ENCODE assay signal across 10 mouse cellular contexts in genomic region chr11:46016061-46016460, GRCm38 (mm10). TPM values are rescaled to one million over a fixed set of nuclear protein-coding genes. Genes with fewer than 3 reads are reported as not detected.
DNase-seq lines count a peak whose midpoint lies in the region; ATAC-seq lines count a peak whose summit lies in the region.
"Had no signal": no experiment of that assay in that cellular context is flagged by ENCODE, and none has a peak within 500 bp of the region (broad histone marks: within the 10 kb centered on the region; RNA-seq: fewer than 3 reads in every experiment).

No protein-coding gene starts in this region.

- no peak overlapping the region for H3K4me2 ChIP-seq in midbrain, embryonic 15.5 days
- H3K4me2 ChIP-seq: neural tube, embryonic 12.5 days had no signal

- H3K4me3 ChIP-seq in midbrain, embryonic 15.5 days: no peak overlapping the region
- H3K4me3 ChIP-seq: erythroblast, embryonic 14.5 days; neural tube, embryonic 12.5 days had no signal

- no peaks in the 10 kb centered on the region for H3K36me3 ChIP-seq in midbrain, embryonic 15.5 days (replicated peaks)
- H3K36me3 ChIP-seq: neural tube, embryonic 12.5 days had no signal

- 0 out of 2 replicates have a peak, but pooled peaks have one; percentile 27 for ATAC-seq in midbrain, embryonic 15.5 days (replicated peaks)

- H3K4me1 ChIP-seq in midbrain, embryonic 15.5 days: no peaks in the 10 kb centered on the region
- H3K4me1 ChIP-seq: neural tube, embryonic 12.5 days had no signal

- H3K9ac ChIP-seq in midbrain, embryonic 15.5 days: no peak overlapping the region
- H3K9ac ChIP-seq: neural tube, embryonic 12.5 days had no signal

- peak; percentile 57 for DNase-seq in kidney, adult 9 months
- no peak for DNase-seq in kidney, adult 11 months
- peak; percentile 63 to 71 for DNase-seq in adrenal gland, adult 18-20 months (ENCODE audit: low spot score in 2 of 2)
- DNase-seq in embryo, embryonic 10.5 days (ENCODE audit: low spot score): peak; percentile 89
- DNase-seq in heart, adult 8-10 months (ENCODE audit: low spot score): peak; percentile 55
- peak; percentile 50 to 87 for DNase-seq in left cerebral cortex, postnatal 14 days (ENCODE audit: low spot score in 2 of 2)
- peak; percentile 57 for DNase-seq in thymus, postnatal 14 days

- WGBS in midbrain, embryonic 15.5 days: 21% methylated on average over 6 of the region's 6 CpGs

- no peaks in the 10 kb centered on the region for H3K9me3 ChIP-seq in midbrain, embryonic 15.5 days
- H3K9me3 ChIP-seq: neural tube, embryonic 12.5 days had no signal

- intact Hi-C loops in left cerebral cortex, postnatal 14 days (cut with DNase I): loop anchor here (5.0 kb wide), 1 partner anchor 111 kb away; no protein-coding TSS in a partner anchor

- no peaks in the 10 kb centered on the region for H3K27me3 ChIP-seq in midbrain, embryonic 15.5 days (replicated peaks)
- H3K27me3 ChIP-seq: neural tube, embryonic 12.5 days had no signal

- H3K27ac ChIP-seq in midbrain, embryonic 15.5 days: no peak overlapping the region
- H3K27ac ChIP-seq: neural tube, embryonic 12.5 days had no signal

RNA-seq across cellular contexts. Expression of gene Sox30, which starts 36.0 kb away (rescaled TPM):
- under 1 TPM in 1 of 2 experiments, not detected in 1; 0.13 TPM for total RNA-seq in adrenal gland, adult 18-20 months (2021)
- under 1 TPM in 3 of 4 experiments, not detected in 1; 0.22 to 0.26 (median 0.25) TPM for total RNA-seq in heart, adult 8-10 months (2022)
- total RNA-seq in left cerebral cortex, postnatal 14 days (2021): under 1 TPM; 0.15 to 0.25 TPM
- 0.18 and 0.23 TPM in 2 replicates for polyA plus RNA-seq in midbrain, embryonic 15.5 days (2015; fragmentation: Nextera tagmentation; extraction: Ambion mirVana)
- polyA plus RNA-seq: erythroblast, embryonic 14.5 days had no signal

RNA-seq across cellular contexts. Expression of gene Gm12166, which starts 36.1 kb away (rescaled TPM):
- total RNA-seq in adrenal gland, adult 18-20 months (2021): 1 to 10 TPM; 3.1 to 3.3 TPM
- total RNA-seq in heart, adult 8-10 months (2022): 1 to 10 TPM in 2 of 4 experiments, under 1 TPM in 2; 0.43 to 1.3 (median 0.96) TPM
- total RNA-seq in left cerebral cortex, postnatal 14 days (2021): 1 to 10 TPM; 1.8 to 2.6 TPM
- 4.0 and 5.4 TPM in 2 replicates for polyA plus RNA-seq in midbrain, embryonic 15.5 days (2015; fragmentation: Nextera tagmentation; extraction: Ambion mirVana)

RNA-seq across cellular contexts. Expression of gene Adam19, which starts 39.7 kb away (rescaled TPM):
- 1 to 10 TPM; 1.5 to 3.5 TPM for total RNA-seq in adrenal gland, adult 18-20 months (2021)
- 10 to 100 TPM; 17.7 to 42.4 (median 24.0) TPM for total RNA-seq in heart, adult 8-10 months (2022)
- 10 to 100 TPM; 29.0 to 32.3 TPM for total RNA-seq in left cerebral cortex, postnatal 14 days (2021)
- 11.3 and 12.2 TPM in 2 replicates for polyA plus RNA-seq in midbrain, embryonic 15.5 days (2015; fragmentation: Nextera tagmentation; extraction: Ambion mirVana)

Comparison
In these comparisons a context has a peak if more than half of its experiments do, and no peak if none do; other contexts are left out.
1. RNA of gene Adam19, which starts 39.7 kb away (total RNA-seq): 29.0 to 32.3 TPM in left cerebral cortex, postnatal 14 days and 17.7 to 42.4 TPM in heart, adult 8-10 months; 1.5 to 3.5 TPM in adrenal gland, adult 18-20 months; every median in the first group is over 4 times any median in the second.